Mouse (Mus musculus) megakaryocyte, embryonic 14.5 days (primary cell): ENCODE measurements at regions not wholly inside any gene's neighbourhood (a gene's known extent, or its start where the extent isn't known, plus 50 kb on each side); places are given as distances from the start of the nearest gene placed in this dataset.

ENCODE experiments used
- H3K27me3 ChIP-seq: replicated peaks from 2 replicates; pipeline ENCODE3; 2012; ENCODE audit warnings: inconsistent platforms
- H3K36me3 ChIP-seq: replicated peaks from 2 replicates; pipeline ENCODE3; 2012; ENCODE audit warnings: low read length, inconsistent platforms, mixed read lengths
- H3K4me1 ChIP-seq: 2 replicates; pipeline ENCODE4 v1.6.1; 2012; ENCODE audit warnings: inconsistent platforms
- H3K4me3 ChIP-seq: replicated peaks from 2 replicates; pipeline ENCODE3; 2012; ENCODE audit warnings: moderate library complexity, mild to moderate bottlenecking, inconsistent platforms
- H3K9me3 ChIP-seq: 2 replicates; pipeline ENCODE4 v1.6.1; 2012; ENCODE audit warnings: inconsistent platforms
- FLI1 ChIP-seq: IDR thresholded peaks from 2 replicates; pipeline ENCODE4 v1.6.1; 2012; ENCODE audit warnings: low read length, inconsistent platforms, mixed read lengths
- GATA1 ChIP-seq: IDR thresholded peaks from 3 replicates; pipeline ENCODE4 v1.6.1; 2012; ENCODE audit warnings: mixed read lengths, low read length, inconsistent platforms, borderline replicate concordance

DNA sequence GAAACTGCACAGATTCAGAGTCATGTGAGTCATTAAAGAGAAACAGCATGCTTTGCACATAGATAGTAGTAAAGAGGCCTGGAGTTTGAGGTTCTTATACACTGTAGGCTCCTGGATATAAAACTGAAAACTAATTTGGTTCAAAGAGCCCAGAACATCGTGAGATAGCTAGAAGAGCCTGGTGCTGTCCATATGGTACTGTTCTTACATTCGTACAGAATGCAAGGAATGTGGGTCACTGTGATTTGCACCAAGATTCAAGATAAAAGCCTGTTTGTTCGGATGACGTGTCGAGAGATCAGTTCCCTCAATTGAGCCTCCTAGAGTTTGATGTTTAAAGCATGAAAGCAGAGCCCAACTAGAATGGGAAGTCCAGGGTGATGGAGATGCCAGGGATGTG lies 230.2 kb upstream of the Myt1l start:
- no peaks in the 10 kb centered on the region for H3K4me1 ChIP-seq
- H3K36me3 ChIP-seq, result no peaks in the 10 kb centered on the region
- H3K9me3 ChIP-seq, result 0 out of 2 replicates have a peak, but pooled peaks cover 6% of the 10 kb centered on the region
- TF ChIP-seq GATA1 (no peak), FLI1 (no peak)
- H3K27me3 ChIP-seq, result no peaks in the 10 kb centered on the region
- H3K4me3 ChIP-seq, result no peak overlapping the region

GRCm38 (mm10) chr12:29315636-29316035 lies 212.5 kb upstream of the Myt1l start:
- Histone ChIP-seq H3K4me1 (no peaks in the 10 kb centered on the region), H3K9me3 (no peaks in the 10 kb centered on the region; the same call in none of the 2 replicates), H3K27me3 (no peaks in the 10 kb centered on the region), H3K4me3 (no peak overlapping the region), H3K36me3 (no peaks in the 10 kb centered on the region)
- TF ChIP-seq GATA1, result no peak
- no peak for TF ChIP-seq FLI1

GRCm38 (mm10) chr12:29321468-29321867 lies 206.7 kb upstream of the Myt1l start:
- no peaks in the 10 kb centered on the region for H3K27me3 ChIP-seq
- H3K9me3 ChIP-seq, result no peaks in the 10 kb centered on the region; the same call in none of the 2 replicates
- no peaks in the 10 kb centered on the region for H3K4me1 ChIP-seq
- no peaks in the 10 kb centered on the region for H3K36me3 ChIP-seq
- TF ChIP-seq FLI1 (no peak), GATA1 (no peak)
- H3K4me3 ChIP-seq, result no peak overlapping the region

GRCm38 (mm10) chr12:29323534-29323933 lies 204.7 kb upstream of the Myt1l start:
- H3K4me3 ChIP-seq, result no peak overlapping the region
- no peaks in the 10 kb centered on the region for H3K36me3 ChIP-seq
- H3K27me3 ChIP-seq, result no peaks in the 10 kb centered on the region
- no peak for TF ChIP-seq GATA1
- no peak for TF ChIP-seq FLI1
- H3K9me3 ChIP-seq, result peaks cover 4% of the 10 kb centered on the region; the same call in 1 of the 2 replicates
- no peaks in the 10 kb centered on the region for H3K4me1 ChIP-seq

GRCm38 (mm10) chr12:29335839-29336469 lies 192.2 kb upstream of the Myt1l start:
- no peaks in the 10 kb centered on the region for H3K36me3 ChIP-seq
- no peaks in the 10 kb centered on the region for H3K27me3 ChIP-seq
- H3K4me3 ChIP-seq, result no peak overlapping the region
- H3K4me1 ChIP-seq, result no peaks in the 10 kb centered on the region
- no peak for TF ChIP-seq FLI1
- no peak for TF ChIP-seq GATA1
- no peaks in the 10 kb centered on the region for H3K9me3 ChIP-seq

GRCm38 (mm10) chr12:29337336-29337735 lies 190.8 kb upstream of the Myt1l start:
- no peak for TF ChIP-seq FLI1
- TF ChIP-seq GATA1, result no peak
- Histone ChIP-seq H3K36me3 (no peaks in the 10 kb centered on the region), H3K27me3 (no peaks in the 10 kb centered on the region), H3K9me3 (no peaks in the 10 kb centered on the region), H3K4me1 (no peaks in the 10 kb centered on the region), H3K4me3 (no peak overlapping the region)

GRCm38 (mm10) chr12:29341388-29341995 lies 186.7 kb upstream of the Myt1l start:
- Histone ChIP-seq H3K9me3 (no peaks in the 10 kb centered on the region), H3K4me3 (no peak overlapping the region), H3K27me3 (no peaks in the 10 kb centered on the region), H3K36me3 (no peaks in the 10 kb centered on the region), H3K4me1 (no peaks in the 10 kb centered on the region)
- TF ChIP-seq GATA1 (no peak), FLI1 (no peak)

DNA sequence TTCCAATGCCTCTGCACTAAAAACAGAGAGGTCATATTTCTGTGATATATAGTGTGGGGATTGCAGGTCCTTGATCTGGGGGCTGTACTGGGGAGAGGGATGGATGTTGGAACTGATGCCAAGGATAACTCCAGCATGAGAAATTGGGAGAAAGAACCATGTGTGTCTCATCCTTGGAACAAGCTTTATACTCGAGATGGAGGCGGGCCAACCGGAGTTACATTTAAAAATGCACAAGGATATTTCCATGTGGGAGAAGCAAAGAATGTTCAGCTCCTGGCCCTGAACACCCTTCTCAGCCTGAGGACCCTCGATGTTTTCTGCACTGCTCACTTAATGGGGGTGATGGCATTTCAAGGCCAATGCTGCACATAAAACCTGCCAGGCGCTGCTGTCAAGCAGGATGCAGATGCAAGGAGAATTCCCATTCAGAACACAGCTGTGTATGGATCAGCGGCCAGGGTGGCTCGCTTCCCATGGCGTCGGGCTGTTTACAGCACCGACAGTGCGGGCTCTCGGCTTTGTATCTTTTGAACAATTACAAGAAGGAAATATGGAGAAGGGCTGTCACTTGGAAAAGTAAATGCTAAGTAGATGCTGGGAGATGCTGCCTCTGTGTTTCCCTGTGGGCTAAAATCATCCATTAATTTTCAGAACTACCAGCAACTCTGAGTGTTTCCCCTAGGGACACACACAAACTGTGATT lies 184.9 kb upstream of the Myt1l start:
- H3K27me3 ChIP-seq, result no peaks in the 10 kb centered on the region
- no peaks in the 10 kb centered on the region for H3K9me3 ChIP-seq
- no peak overlapping the region for H3K4me3 ChIP-seq
- TF ChIP-seq FLI1, result no peak
- TF ChIP-seq GATA1, result no peak
- H3K4me1 ChIP-seq, result no peaks in the 10 kb centered on the region
- no peaks in the 10 kb centered on the region for H3K36me3 ChIP-seq

- Histone ChIP-seq H3K36me3 (no peaks in the 10 kb centered on the region), H3K27me3 (no peaks in the 10 kb centered on the region), H3K4me1 (no peaks in the 10 kb centered on the region), H3K4me3 (no peak overlapping the region), H3K9me3 (0 out of 2 replicates have a peak, but pooled peaks cover 6% of the 10 kb centered on the region)
- TF ChIP-seq GATA1, result no peak
- no peak for TF ChIP-seq FLI1
Measured at GRCm38 (mm10) chr12:29348698-29349097, 179.5 kb upstream of the Myt1l start.

DNA sequence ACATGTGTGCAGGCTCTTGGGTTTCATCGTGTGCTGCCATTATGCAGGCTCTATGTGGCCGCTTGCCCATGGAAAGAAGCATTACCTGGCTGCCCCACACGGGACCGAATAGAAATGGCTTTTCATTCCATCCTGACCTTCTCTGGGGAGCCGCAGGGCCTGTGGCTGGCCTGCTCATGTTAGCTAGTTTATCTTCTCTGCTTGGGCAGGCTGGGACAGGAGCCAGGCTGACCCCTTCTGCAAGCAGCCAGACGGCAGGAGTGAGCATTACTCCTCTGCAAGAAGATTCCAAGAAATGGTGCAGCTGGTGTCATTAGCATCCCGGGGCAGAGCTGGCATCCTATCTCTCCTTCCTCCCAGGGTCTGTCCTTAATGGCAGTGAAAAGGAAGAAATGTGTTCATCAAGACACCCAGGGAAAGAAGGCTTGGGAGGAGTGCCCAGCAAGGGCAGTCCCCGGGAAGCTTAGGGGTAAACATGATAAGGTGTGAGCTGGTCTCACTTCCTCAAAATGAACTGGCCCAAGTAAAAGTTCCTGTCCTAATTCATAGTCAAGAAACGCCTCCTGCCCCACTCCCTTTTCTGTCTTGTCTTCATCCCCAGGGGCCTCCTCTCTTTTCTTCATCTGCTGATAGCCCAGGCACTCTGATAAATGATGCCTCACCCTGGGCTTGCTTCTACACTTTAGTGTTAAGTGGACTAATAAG lies 178.9 kb upstream of the Myt1l start:
- H3K4me3 ChIP-seq, result no peak overlapping the region
- no peaks in the 10 kb centered on the region for H3K27me3 ChIP-seq
- TF ChIP-seq FLI1 (no peak), GATA1 (no peak)
- 0 out of 2 replicates have a peak, but pooled peaks cover 6% of the 10 kb centered on the region for H3K9me3 ChIP-seq
- H3K4me1 ChIP-seq, result no peaks in the 10 kb centered on the region
- no peaks in the 10 kb centered on the region for H3K36me3 ChIP-seq
